8 mouse cellular contexts compared by ENCODE assay signal in genomic region chr11:52098398-52098946, GRCm38 (mm10). TPM values are rescaled to one million over a fixed set of nuclear protein-coding genes. Genes with fewer than 3 reads are reported as not detected.
DNase-seq lines count a peak whose midpoint lies in the region; ATAC-seq lines count a peak whose summit lies in the region.

Gene Ppp2ca, plus strand, starts transcription at chr11:52098681.

- peaks cover 30% of the 10 kb centered on the region for H3K4me1 ChIP-seq in heart, embryonic 10.5 days
- H3K4me1 ChIP-seq in kidney, embryonic 15.5 days: peaks cover 29% of the 10 kb centered on the region

- WGBS in heart, embryonic 10.5 days: under 1% methylated on average over 53 of the region's 53 CpGs
- WGBS in kidney, embryonic 15.5 days: under 1% methylated on average over 53 of the region's 53 CpGs

- no peaks in the 10 kb centered on the region for H3K9me3 ChIP-seq in heart, embryonic 10.5 days
- no peaks in the 10 kb centered on the region for H3K9me3 ChIP-seq in kidney, embryonic 15.5 days (replicated peaks)

- peak within 1 kb of the TSS; percentile 84 for H3K9ac ChIP-seq in kidney, embryonic 15.5 days

- peaks cover 4% of the 10 kb centered on the region; the same call in 1 of the 2 replicates for H3K36me3 ChIP-seq in heart, embryonic 10.5 days
- peaks cover 3% of the 10 kb centered on the region; the same call in 1 of the 2 replicates for H3K36me3 ChIP-seq in kidney, embryonic 15.5 days

- peak within 1 kb of the TSS; percentile 93 for H3K4me3 ChIP-seq in heart, embryonic 10.5 days
- H3K4me3 ChIP-seq in kidney, embryonic 15.5 days (replicated peaks): peak within 1 kb of the TSS; percentile 92

- peak within 1 kb of the TSS; percentile 66 for H3K4me2 ChIP-seq in kidney, embryonic 15.5 days

- H3K27ac ChIP-seq in heart, embryonic 10.5 days: peak within 1 kb of the TSS; percentile 99
- peak within 1 kb of the TSS; percentile 97 for H3K27ac ChIP-seq in kidney, embryonic 15.5 days

- DNase-seq in B cell, adult 2 months: peak; percentile 98
- DNase-seq in brain, adult 2 months (ENCODE audit: low read depth, low spot score): peak; percentile 100
- peak; percentile 99 for DNase-seq in heart, embryonic 10.5 days (ENCODE audit: low spot score)
- DNase-seq in liver: peak; percentile 99
- DNase-seq in spleen, postnatal 4 days (ENCODE audit: low spot score in 2 of 2): peak; percentile 97 to 98

- no peaks in the 10 kb centered on the region for H3K27me3 ChIP-seq in heart, embryonic 10.5 days (ENCODE audit: insufficient read depth, poor library complexity, severe bottlenecking)
- no peaks in the 10 kb centered on the region for H3K27me3 ChIP-seq in kidney, embryonic 15.5 days

- ATAC-seq in erythroblast, adult 5-6 weeks (replicated peaks; ENCODE audit: low FRiP score, poor library complexity, severe bottlenecking): peak; percentile 95
- peak; percentile 98 for ATAC-seq in kidney, embryonic 15.5 days (replicated peaks; ENCODE audit: low FRiP score)
- ATAC-seq in monocyte, adult 5-6 weeks (replicated peaks; ENCODE audit: insufficient number of reproducible peaks, low FRiP score, low TSS enrichment, poor library complexity, severe bottlenecking): peak; percentile 94

RNA-seq across cellular contexts. Expression of gene Ppp2ca, which starts in this region (rescaled TPM):
- total RNA-seq in erythroblast, adult 5-6 weeks (2015; ENCODE audit: low replicate concordance): 30.4 and 41.4 TPM in 2 replicates
- total RNA-seq in erythroblast, adult 5-6 weeks (2017; ENCODE audit: low replicate concordance): 47.7 and 48.0 TPM in 2 replicates
- polyA plus RNA-seq in heart, embryonic 10.5 days (2016; fragmentation: Nextera tagmentation; extraction: Ambion mirVana): 66.2 and 91.4 TPM in 2 replicates
- 80.2 and 80.6 TPM in 2 replicates for polyA plus RNA-seq in kidney, embryonic 15.5 days (2015; fragmentation: Nextera tagmentation; extraction: Ambion mirVana)
- total RNA-seq in monocyte, adult 5-6 weeks (2017): 187 to 227 TPM (median 195 TPM) in 3 replicates

Comparison
In these comparisons a context has a peak if more than half of its experiments do, and no peak if none do; other contexts are left out.
1. Peak in every context shown above with its lines: DNase-seq, ATAC-seq, H3K4me3 ChIP-seq and H3K27ac ChIP-seq.